Mouse (Mus musculus) thymus, adult 2 months (tissue): Measurements from ENCODE around the gene Ube2d3.

Source experiments
- CTCF ChIP-seq: fragments of 200-500 bp; IDR thresholded peaks from 2 replicates; pipeline ENCODE4 v1.5.1; 2012; ENCODE audit warnings: mild to moderate bottlenecking, control low read depth, low read length, moderate library complexity, borderline replicate concordance; ENCODE audit not compliant: control insufficient read depth, poor library complexity, insufficient read depth; ENCODE audit errors: extremely low read depth
- POLR2A ChIP-seq: fragments of 200-500 bp; IDR thresholded peaks from 2 replicates; pipeline ENCODE4 v1.6.1; 2012; ENCODE audit warnings: mild to moderate bottlenecking, low read length, control low read depth, moderate library complexity; ENCODE audit not compliant: control insufficient read depth, poor library complexity, insufficient read depth; ENCODE audit errors: extremely low read depth

DNA sequence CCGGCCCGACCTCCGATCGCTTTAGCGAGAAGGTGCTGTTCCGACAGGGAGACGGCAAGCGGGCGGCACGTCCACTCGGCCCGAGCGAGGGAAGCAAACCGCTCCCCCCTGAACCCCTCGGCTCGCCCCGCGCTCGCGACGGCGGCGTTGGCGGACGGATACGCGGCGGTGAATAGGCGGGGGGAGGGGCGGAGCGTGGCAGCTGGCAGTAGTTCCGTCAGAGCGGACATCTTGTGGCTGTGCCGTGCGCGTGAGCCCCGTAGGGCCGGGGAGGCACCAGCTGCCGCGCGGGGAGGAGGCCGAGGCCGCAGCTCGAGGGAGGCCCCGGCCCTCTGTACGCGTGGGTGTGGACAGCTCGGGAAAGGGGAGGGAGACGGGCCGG lies 573 bp downstream of the Ube2d3 start:
- TF ChIP-seq POLR2A (peak; percentile 86), CTCF (no peak; the same call in 1 of the 2 replicates)
